Mouse (Mus musculus) CH12.LX (cell line): Measurements from ENCODE around the gene Polr2b. TPM values are rescaled to one million over a fixed set of nuclear protein-coding genes. Genes with fewer than 3 reads are reported as not detected.
A peak's percentile ranks its signal among the peaks of the same experiment; 100 is the strongest.

Source experiments
- DNase-seq: peaks from one replicate; pipeline ENCODE4 v3.0.0-alpha.2; 2013; ENCODE audit errors: extremely low read depth
- H3K27ac ChIP-seq: 2 replicates; pipeline ENCODE4 v1.5.1; 2012; ENCODE audit warnings: low read depth, mild to moderate bottlenecking, control low read depth, moderate library complexity; ENCODE audit not compliant: insufficient read depth
- H3K27me3 ChIP-seq: replicated peaks from 2 replicates; pipeline ENCODE3; 2012; ENCODE audit warnings: inconsistent platforms
- H3K36me3 ChIP-seq, 2 experiments: replicated peaks in 1 of 2; 2 replicates each; pipeline versions ENCODE3 to v1.6.1; 2012; ENCODE audit warnings: inconsistent platforms in 1 of 2, low read length in 1 of 2, mild to moderate bottlenecking in 1 of 2, mixed read lengths in 1 of 2, moderate library complexity in 1 of 2; ENCODE audit not compliant: control insufficient read depth in 1 of 2, insufficient read depth in 1 of 2
- H3K4me1 ChIP-seq, 2 experiments: 2 replicates each; pipeline ENCODE4 v1.6.1; 2012; ENCODE audit warnings: inconsistent platforms in 1 of 2, moderate library complexity in 1 of 2; ENCODE audit not compliant: insufficient read depth in 2 of 2, control insufficient read depth in 1 of 2
- H3K4me2 ChIP-seq: 2 replicates; pipeline ENCODE4 v1.6.1; 2012; ENCODE audit warnings: low read depth, mild to moderate bottlenecking, control low read depth; ENCODE audit not compliant: poor library complexity, insufficient read depth, severe bottlenecking
- H3K4me3 ChIP-seq, 3 experiments: fragments of 150-350 bp in 1 of 3; sonication (generic) in 1 of 3; replicated peaks in 1 of 3; 2 replicates each; pipeline versions ENCODE3 to v1.5.1; 2011 to 2012; ENCODE audit warnings: low read depth in 2 of 3, low read length in 2 of 3, mild to moderate bottlenecking in 2 of 3, moderate library complexity in 2 of 3, control low read depth in 1 of 3, improper control_type of control experiment in 1 of 3, inconsistent platforms in 1 of 3, mixed read lengths in 1 of 3; ENCODE audit not compliant: poor library complexity in 1 of 3
- H3K79me2 ChIP-seq: replicated peaks from 2 replicates; pipeline ENCODE4 v1.6.1; 2012; ENCODE audit warnings: mild to moderate bottlenecking, moderate library complexity; ENCODE audit not compliant: control insufficient read depth, poor library complexity, insufficient read depth, severe bottlenecking; ENCODE audit errors: extremely low read depth
- H3K9ac ChIP-seq: 2 replicates; pipeline ENCODE4 v1.6.1; 2012; ENCODE audit warnings: low read depth, mild to moderate bottlenecking, control low read depth, moderate library complexity; ENCODE audit not compliant: insufficient read depth
- H3K9me3 ChIP-seq: replicated peaks from 2 replicates; pipeline ENCODE3; 2012; ENCODE audit warnings: low read length, inconsistent platforms, mixed read lengths
- CHD2 ChIP-seq: IDR thresholded peaks from 2 replicates; pipeline ENCODE4 v1.6.1; 2011; ENCODE audit warnings: low read length, improper control_type of control experiment
- CTCF ChIP-seq, 2 experiments: IDR thresholded peaks in 1 of 2; conservative IDR thresholded peaks in 1 of 2; 2 replicates each; pipeline ENCODE4 v1.5.1; 2011 to 2012; ENCODE audit warnings: low read depth in 2 of 2, low read length in 2 of 2, improper control_type of control experiment in 1 of 2, inconsistent platforms in 1 of 2, mild to moderate bottlenecking in 1 of 2, moderate library complexity in 1 of 2
- E2F4 ChIP-seq: IDR thresholded peaks from 2 replicates; pipeline ENCODE4 v1.6.1; 2011; ENCODE audit warnings: low read depth, low read length, improper control_type of control experiment; ENCODE audit not compliant: insufficient replicate concordance
- EP300 ChIP-seq: IDR thresholded peaks from 2 replicates; pipeline ENCODE4 v1.6.1; 2011; ENCODE audit warnings: low read length, improper control_type of control experiment
- ETS1 ChIP-seq: conservative IDR thresholded peaks from 2 replicates; pipeline ENCODE4 v1.6.1; 2012; ENCODE audit warnings: low read depth, mild to moderate bottlenecking, inconsistent platforms, low read length, improper control_type of control experiment, moderate library complexity
- IRF4 ChIP-seq: IDR thresholded peaks from 2 replicates; pipeline ENCODE4 v1.6.1; 2014; ENCODE audit warnings: low read depth, mild to moderate bottlenecking, inconsistent platforms, low read length, improper control_type of control experiment
- KAT2A ChIP-seq: IDR thresholded peaks from 2 replicates; pipeline ENCODE4 v1.6.1; 2012; ENCODE audit warnings: low read length, improper control_type of control experiment, inconsistent platforms; ENCODE audit not compliant: insufficient replicate concordance
- MAFK ChIP-seq: IDR thresholded peaks from 2 replicates; pipeline ENCODE4 v1.6.1; 2011; ENCODE audit warnings: low read length, improper control_type of control experiment; ENCODE audit not compliant: insufficient replicate concordance
- MAX ChIP-seq: IDR thresholded peaks from 2 replicates; pipeline ENCODE4 v1.6.1; 2011; ENCODE audit warnings: low read length, improper control_type of control experiment
- MXI1 ChIP-seq: IDR thresholded peaks from 2 replicates; pipeline ENCODE4 v1.6.1; 2011; ENCODE audit warnings: mild to moderate bottlenecking, low read depth, low read length, improper control_type of control experiment
- PAX5 ChIP-seq: IDR thresholded peaks from 2 replicates; pipeline ENCODE4 v1.6.1; 2012; ENCODE audit warnings: low read length, inconsistent platforms, mixed read lengths
- POLR2A ChIP-seq: IDR thresholded peaks from 2 replicates; pipeline ENCODE4 v1.6.1; 2011; ENCODE audit warnings: low read depth, mild to moderate bottlenecking, improper control_type of control experiment, low read length
- RCOR1 ChIP-seq: conservative IDR thresholded peaks from 2 replicates; pipeline ENCODE4 v1.6.1; 2012; ENCODE audit warnings: low read depth, mild to moderate bottlenecking, inconsistent platforms, low read length, improper control_type of control experiment
- TBP ChIP-seq: conservative IDR thresholded peaks from 2 replicates; pipeline ENCODE4 v1.6.1; 2011; ENCODE audit warnings: low read depth, low read length, improper control_type of control experiment
- TCF12 ChIP-seq: IDR thresholded peaks from 2 replicates; pipeline ENCODE4 v1.6.1; 2014; ENCODE audit warnings: low read depth, mild to moderate bottlenecking, inconsistent platforms, low read length, improper control_type of control experiment
- USF1 ChIP-seq: IDR thresholded peaks from 2 replicates; pipeline ENCODE4 v1.6.1; 2014; ENCODE audit warnings: low read depth, mild to moderate bottlenecking, inconsistent platforms, low read length, improper control_type of control experiment
- ZC3H11A ChIP-seq: IDR thresholded peaks from 2 replicates; pipeline ENCODE4 v1.6.1; 2012; ENCODE audit warnings: low read depth, mild to moderate bottlenecking, inconsistent platforms, low read length, improper control_type of control experiment
- dilution Hi-C: fragments of 300-500 bp; cut with MboI; formaldehyde crosslinking; loops from 2 replicates; pipeline ENCODE4 v1.14.3; 2020; ENCODE audit warnings: low sequenced_read_pairs; ENCODE audit not compliant: extremely low pct_unique_long_range_greater_than_20kb, extremely low pct_ligation_motif_present
- in situ Hi-C: fragments of 300-500 bp; cut with MboI; formaldehyde crosslinking; loops from 3 replicates; pipeline ENCODE4 v1.14.3; 2019; ENCODE audit warnings: low sequenced_read_pairs, low pct_ligation_motif_present, low pct_unique_long_range_greater_than_20kb, mixed read lengths
- polyA plus RNA-seq: library from polyadenylated mRNA; unstranded; fragments of >175 nt; gene quantifications from 2 replicates; pipeline ENCODE4 v1.2.1, GENCODE M21; 2012; ENCODE audit warnings: low read depth; ENCODE audit not compliant: insufficient read length
- total RNA-seq, 2 experiments: library from RNA; depleted of rRNA; stranded (reverse); fragments of 300-350 nt in 1 of 2; fragments of >200 nt in 1 of 2; gene quantifications; 2 replicates each; pipeline ENCODE4 v1.2.3; 2012 to 2014

Polr2b gene
- total and polyA plus RNA-seq, 3 experiments, result 88.0 to 133 (median 119) TPM

- peak; percentile 80 for TF ChIP-seq MAFK
- peak; percentile 100 for TF ChIP-seq IRF4
- TF ChIP-seq TCF12, result peak; percentile 99
- TF ChIP-seq KAT2A, result no peak
- no peak for TF ChIP-seq PAX5
- peak; percentile 81 for TF ChIP-seq MXI1
- no peak for TF ChIP-seq POLR2A
- no peak for TF ChIP-seq USF1
These were observed 20.3 kb upstream of the Polr2b start (continued) for GRCm38 (mm10) chr5:77289686-77290085.

- dilution Hi-C loops, result no loop called here
These were observed 19.3 kb upstream of the Polr2b start for GRCm38 (mm10) chr5:77290606-77291005.

GRCm38 (mm10) chr5:77292803-77293522 is 17.0 kb upstream of the Polr2b start:
- H3K4me1 ChIP-seq, result peaks cover 19 to 72% of the 10 kb centered on the region in 2 experiments
- H3K9me3 ChIP-seq, result no peaks in the 10 kb centered on the region
- H3K9ac ChIP-seq, result no peak overlapping the region
- no peak overlapping the region for H3K4me3 ChIP-seq
- peak overlapping the region; percentile 42 for H3K27ac ChIP-seq
- H3K27me3 ChIP-seq, result no peaks in the 10 kb centered on the region
- DNase-seq, result peak; percentile 74
- H3K4me2 ChIP-seq, result no peak overlapping the region
- dilution Hi-C loops, result no loop called here
- no peaks in the 10 kb centered on the region for H3K79me2 ChIP-seq
- H3K36me3 ChIP-seq, result peaks cover 57 to 70% of the 10 kb centered on the region in 2 experiments
- TF ChIP-seq EP300, result peak; percentile 73
- peak; percentile 27; the same call in 1 of the 2 replicates for TF ChIP-seq ETS1
- TF ChIP-seq RCOR1, result no peak
- no peak for TF ChIP-seq TCF12
- no peak for TF ChIP-seq CHD2
- TF ChIP-seq IRF4, result peak; percentile 37; the same call in 1 of the 2 replicates
- TF ChIP-seq TBP, result no peak
- TF ChIP-seq E2F4, result no peak
- no peak for TF ChIP-seq CTCF (conservative IDR thresholded peaks at IDR 0.05 in 1 of 2, IDR thresholded peaks at IDR 0.05 in 1 of 2; ENCODE audit: low read depth in 2 of 2, low read length in 2 of 2)
- TF ChIP-seq, all 38 proteins: peak for 3
- in situ Hi-C loops, result no loop called here

More at GRCm38 (mm10) chr5:77290606-77291005, 19.3 kb upstream of the Polr2b start:
- no peaks in the 10 kb centered on the region for H3K9me3 ChIP-seq
- in situ Hi-C loops, result no loop called here
- H3K9ac ChIP-seq, result no peak overlapping the region
- H3K4me1 ChIP-seq, result peaks cover 31 to 82% of the 10 kb centered on the region in 2 experiments
- peak overlapping the region; percentile 83 for H3K27ac ChIP-seq
- TF ChIP-seq RCOR1 (no peak), USF1 (no peak), ZC3H11A (no peak), MAX (no peak)
- no peak for DNase-seq
- H3K4me3 ChIP-seq, result no peak overlapping the region
- H3K36me3 ChIP-seq, result peaks cover 51 to 69% of the 10 kb centered on the region in 2 experiments
- no peak overlapping the region for H3K4me2 ChIP-seq
- no peaks in the 10 kb centered on the region for H3K27me3 ChIP-seq
- H3K79me2 ChIP-seq, result peaks cover 6% of the 10 kb centered on the region
